Mouse (Mus musculus) CH12.LX (cell line): ENCODE measurements at regions not wholly inside any gene's neighbourhood (a gene's known extent, or its start where the extent isn't known, plus 50 kb on each side); places are given as distances from the start of the nearest gene placed in this dataset.

Experiments
- BHLHE40 ChIP-seq: IDR thresholded peaks from 2 replicates; pipeline ENCODE4 v1.6.1; 2011; ENCODE audit warnings: mild to moderate bottlenecking, low read depth, low read length, improper control_type of control experiment
- JUN ChIP-seq: IDR thresholded peaks from 2 replicates; pipeline ENCODE4 v1.6.1; 2011; ENCODE audit warnings: low read depth, mild to moderate bottlenecking, low read length, improper control_type of control experiment, moderate library complexity; ENCODE audit not compliant: insufficient read depth
- POLR2A ChIP-seq: IDR thresholded peaks from 2 replicates; pipeline ENCODE4 v1.6.1; 2011; ENCODE audit warnings: low read depth, mild to moderate bottlenecking, improper control_type of control experiment, low read length

DNA sequence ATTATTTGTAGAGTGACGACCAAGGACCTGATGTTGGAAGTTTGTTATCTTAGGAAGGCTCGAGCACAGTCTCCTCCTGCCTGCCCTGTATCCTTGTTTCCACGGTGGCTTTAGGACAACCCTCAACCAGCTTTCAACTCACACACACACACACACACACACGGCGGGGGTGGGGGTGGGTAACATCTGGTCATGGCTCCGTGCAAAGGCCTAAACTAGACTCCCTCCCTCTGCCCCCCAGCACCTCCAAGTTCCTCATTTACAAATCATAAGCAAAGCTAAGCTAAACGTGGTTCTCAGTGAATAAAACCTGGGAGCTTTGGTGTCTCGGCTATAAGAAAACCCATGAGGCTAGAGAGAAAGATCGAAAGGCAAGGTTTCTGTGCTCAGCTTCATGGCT lies 281.3 kb downstream of the Gadd45g start:
- no peak for TF ChIP-seq BHLHE40
- TF ChIP-seq POLR2A = no peak
- TF ChIP-seq JUN = no peak
